Mouse (Mus musculus) forebrain, embryonic 16.5 days (tissue): Measurements from ENCODE around the gene Cep57l1. TPM values are rescaled to one million over a fixed set of nuclear protein-coding genes. Genes with fewer than 3 reads are reported as not detected.
A peak's percentile ranks its signal among the peaks of the same experiment; 100 is the strongest.

ENCODE experiments used
- ATAC-seq: fragments of 200-750 bp; cut with Nextera tagmentation; 2 replicates; pipeline ENCODE4 v1.8.0; 2017; ENCODE audit warnings: mild to moderate bottlenecking, moderate library complexity
- H3K27ac ChIP-seq: fragments of 300-500 bp; sonication (generic); 2 replicates; pipeline ENCODE4 v1.5.1; 2014; ENCODE audit warnings: low read length, control low read depth
- H3K27me3 ChIP-seq: fragments of 300-500 bp; sonication (generic); replicated peaks from 2 replicates; pipeline ENCODE4 v1.6.1; 2014; ENCODE audit warnings: low read length; ENCODE audit not compliant: control insufficient read depth, insufficient read depth
- H3K36me3 ChIP-seq: fragments of 300-500 bp; sonication (generic); 2 replicates; pipeline ENCODE4 v1.6.1; 2014; ENCODE audit not compliant: control insufficient read depth, insufficient read depth
- H3K4me1 ChIP-seq: fragments of 300-500 bp; sonication (generic); replicated peaks from 2 replicates; pipeline ENCODE4 v1.6.1; 2014; ENCODE audit warnings: low read length; ENCODE audit not compliant: control insufficient read depth, insufficient read depth
- H3K4me2 ChIP-seq: fragments of 300-500 bp; sonication (generic); 2 replicates; pipeline ENCODE4 v1.6.1; 2014; ENCODE audit warnings: mild to moderate bottlenecking, low read length, control low read depth
- H3K4me3 ChIP-seq: fragments of 300-500 bp; sonication (generic); replicated peaks from 2 replicates; pipeline ENCODE4 v1.5.1; 2014; ENCODE audit warnings: mild to moderate bottlenecking, low read length, control low read depth
- H3K9ac ChIP-seq: fragments of 300-500 bp; sonication (generic); replicated peaks from 2 replicates; pipeline ENCODE4 v1.6.1; 2014; ENCODE audit warnings: low read depth, low read length, control low read depth
- H3K9me3 ChIP-seq: fragments of 300-500 bp; sonication (generic); 2 replicates; pipeline ENCODE4 v1.6.1; 2016; ENCODE audit warnings: low read length; ENCODE audit not compliant: control insufficient read depth
- WGBS: fragments of 180-500 bp; shearing (Covaris S2); extraction: QIAGEN DNeasy Blood & Tissue Kit; methylation state at CpG from one replicate; pipeline ENCODE4 v1.1.7; 2014; 5-methylcytosine and 5-hydroxymethylcytosine counted together
- polyA plus RNA-seq: library from polyadenylated mRNA; unstranded; fragments of >200 nt; fragmentation: Nextera tagmentation; extraction: Ambion mirVana; gene quantifications from 2 replicates; pipeline ENCODE4 v1.2.1, GENCODE M21; 2015

Cep57l1 gene
- polyA plus RNA-seq, 1 experiment from 2014 or later = 19.5 TPM

DNA sequence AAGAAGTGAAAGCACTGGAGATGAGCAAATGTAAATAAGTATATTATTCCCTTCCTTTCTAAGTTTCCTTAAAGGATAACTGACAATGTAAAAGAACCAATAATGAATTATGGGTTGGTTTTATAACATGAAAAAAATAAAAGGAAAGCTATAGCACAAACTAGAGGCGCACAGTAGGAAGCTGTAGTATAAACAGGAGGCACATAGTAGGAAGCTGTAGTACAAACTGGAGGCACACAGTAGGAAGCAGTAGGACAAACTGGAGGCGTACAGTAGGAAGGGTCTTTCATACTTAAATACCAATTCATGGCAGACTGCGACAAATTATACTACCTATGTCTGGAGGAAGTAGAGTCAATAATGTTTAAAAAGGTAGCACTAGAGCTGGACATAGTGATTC, 76.5 kb downstream of the Cep57l1 start:
- H3K4me1 ChIP-seq = no peaks in the 10 kb centered on the region
- no peaks in the 10 kb centered on the region for H3K27me3 ChIP-seq
- no peak overlapping the region for H3K27ac ChIP-seq
- WGBS = 96% methylated on average over 3 of the region's 3 CpGs
- H3K4me2 ChIP-seq = no peak overlapping the region
- no peaks in the 10 kb centered on the region for H3K9me3 ChIP-seq
- no peaks in the 10 kb centered on the region; the same call in 1 of the 2 replicates for H3K36me3 ChIP-seq
- H3K9ac ChIP-seq = no peak overlapping the region
- no peak overlapping the region for H3K4me3 ChIP-seq
- ATAC-seq = no peak

DNA sequence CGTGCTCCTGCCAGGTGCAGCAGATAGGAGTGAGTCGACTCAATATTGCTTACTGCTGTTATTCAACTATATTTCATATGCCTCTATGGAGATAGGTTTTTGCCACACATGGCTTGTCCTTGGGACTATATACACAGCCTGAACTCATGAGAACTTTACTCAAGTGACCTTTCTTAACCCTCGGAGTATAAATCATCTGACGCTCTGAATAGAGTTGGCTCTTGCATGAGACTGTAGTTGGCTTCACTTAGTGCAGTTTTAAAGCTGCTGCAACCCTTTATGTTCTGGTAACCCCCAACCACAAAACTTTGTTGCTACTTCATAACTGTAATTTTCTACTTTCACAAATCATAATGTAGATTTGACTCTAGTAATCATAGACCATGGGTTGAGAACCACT, 77.7 kb downstream of the Cep57l1 start:
- Histone ChIP-seq H3K36me3 (peaks cover 3% of the 10 kb centered on the region), H3K4me1 (no peaks in the 10 kb centered on the region), H3K4me3 (no peak overlapping the region), H3K4me2 (no peak overlapping the region), H3K27ac (no peak overlapping the region), H3K27me3 (no peaks in the 10 kb centered on the region), H3K9ac (no peak overlapping the region), H3K9me3 (peaks cover 2% of the 10 kb centered on the region; the same call in 1 of the 2 replicates)
- WGBS = 90% methylated on average over 4 of the region's 4 CpGs
- no peak for ATAC-seq

DNA sequence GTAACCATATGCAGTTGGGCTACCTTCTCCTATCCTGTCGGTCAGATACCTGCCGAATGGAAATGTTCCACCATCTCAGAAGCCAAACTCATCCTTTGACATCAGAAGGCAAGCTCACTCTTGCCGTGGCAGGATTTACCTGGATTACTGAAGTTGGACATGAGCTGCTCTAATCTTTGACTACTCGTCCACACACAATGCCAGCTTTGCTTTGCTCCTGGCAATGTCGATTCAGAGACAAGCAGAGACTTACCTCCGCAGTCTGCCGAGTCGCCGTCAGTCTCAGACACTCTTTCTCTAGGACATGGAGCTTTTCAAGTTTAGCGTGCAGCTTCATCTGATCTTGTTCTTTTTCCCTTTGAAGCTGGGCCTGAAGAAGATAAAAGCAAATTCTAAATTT, 78.9 kb downstream of the Cep57l1 start:
- no peak for ATAC-seq
- Histone ChIP-seq H3K27ac (no peak overlapping the region), H3K9me3 (peaks cover 2% of the 10 kb centered on the region; the same call in 1 of the 2 replicates), H3K4me3 (no peak overlapping the region), H3K4me1 (no peaks in the 10 kb centered on the region), H3K27me3 (no peaks in the 10 kb centered on the region), H3K4me2 (no peak overlapping the region), H3K36me3 (peaks cover 3% of the 10 kb centered on the region), H3K9ac (no peak overlapping the region)
- WGBS = 95% methylated on average over 10 of the region's 10 CpGs

DNA sequence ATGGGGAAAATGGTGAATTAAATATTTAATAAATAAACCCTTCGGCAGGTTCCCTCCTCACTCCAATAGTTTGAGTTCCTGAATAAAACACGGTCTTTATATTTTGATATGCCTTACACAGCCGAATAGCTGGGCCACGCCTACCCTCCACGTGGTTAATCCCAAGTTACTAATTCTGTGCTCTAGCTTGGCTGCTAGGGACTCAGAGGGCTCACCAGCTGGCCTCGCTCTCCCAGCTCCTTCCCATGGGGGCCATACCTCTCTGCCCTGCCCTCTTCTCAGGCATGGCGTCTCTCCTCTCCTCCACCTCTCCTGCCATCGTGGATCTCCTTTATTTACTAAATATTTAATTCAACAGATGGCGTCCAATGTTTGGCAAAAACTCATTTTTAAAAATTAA, 83.5 kb downstream of the Cep57l1 start:
- peaks cover 3% of the 10 kb centered on the region for H3K36me3 ChIP-seq
- H3K27ac ChIP-seq = no peak overlapping the region
- peaks cover 2% of the 10 kb centered on the region; the same call in 1 of the 2 replicates for H3K9me3 ChIP-seq
- WGBS = 89% methylated on average over 9 of the region's 9 CpGs
- no peak overlapping the region for H3K4me2 ChIP-seq
- H3K27me3 ChIP-seq = no peaks in the 10 kb centered on the region
- no peak for ATAC-seq
- H3K4me1 ChIP-seq = no peaks in the 10 kb centered on the region
- H3K9ac ChIP-seq = no peak overlapping the region
- H3K4me3 ChIP-seq = no peak overlapping the region

DNA sequence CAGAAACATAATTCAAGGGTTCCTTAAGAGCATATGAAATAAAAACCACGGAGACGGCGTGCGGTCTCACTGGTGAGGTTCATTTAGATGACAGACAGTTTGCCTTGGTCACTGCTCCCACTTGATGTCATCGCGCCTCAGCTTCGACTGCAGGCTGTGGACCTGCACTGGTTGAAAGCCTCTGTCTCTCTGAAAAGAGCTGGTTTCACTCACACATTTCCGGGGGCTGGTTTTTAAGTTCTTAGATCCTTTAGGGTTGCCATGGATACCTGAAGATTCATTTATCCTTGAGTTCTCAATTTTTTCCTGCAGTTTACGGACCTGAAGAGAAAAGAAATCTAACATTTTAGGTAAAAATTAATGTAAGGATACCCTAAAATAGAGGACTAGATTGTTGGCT, 90.1 kb downstream of the Cep57l1 start:
- 69% methylated on average over 9 of the region's 9 CpGs for WGBS
- peaks cover 7% of the 10 kb centered on the region; the same call in 1 of the 2 replicates for H3K4me1 ChIP-seq
- H3K9me3 ChIP-seq = no peaks in the 10 kb centered on the region
- no peak overlapping the region for H3K9ac ChIP-seq
- no peak overlapping the region for H3K4me2 ChIP-seq
- no peak overlapping the region for H3K4me3 ChIP-seq
- no peaks in the 10 kb centered on the region for H3K27me3 ChIP-seq
- ATAC-seq = no peak
- no peaks in the 10 kb centered on the region for H3K36me3 ChIP-seq
- no peak overlapping the region for H3K27ac ChIP-seq

DNA sequence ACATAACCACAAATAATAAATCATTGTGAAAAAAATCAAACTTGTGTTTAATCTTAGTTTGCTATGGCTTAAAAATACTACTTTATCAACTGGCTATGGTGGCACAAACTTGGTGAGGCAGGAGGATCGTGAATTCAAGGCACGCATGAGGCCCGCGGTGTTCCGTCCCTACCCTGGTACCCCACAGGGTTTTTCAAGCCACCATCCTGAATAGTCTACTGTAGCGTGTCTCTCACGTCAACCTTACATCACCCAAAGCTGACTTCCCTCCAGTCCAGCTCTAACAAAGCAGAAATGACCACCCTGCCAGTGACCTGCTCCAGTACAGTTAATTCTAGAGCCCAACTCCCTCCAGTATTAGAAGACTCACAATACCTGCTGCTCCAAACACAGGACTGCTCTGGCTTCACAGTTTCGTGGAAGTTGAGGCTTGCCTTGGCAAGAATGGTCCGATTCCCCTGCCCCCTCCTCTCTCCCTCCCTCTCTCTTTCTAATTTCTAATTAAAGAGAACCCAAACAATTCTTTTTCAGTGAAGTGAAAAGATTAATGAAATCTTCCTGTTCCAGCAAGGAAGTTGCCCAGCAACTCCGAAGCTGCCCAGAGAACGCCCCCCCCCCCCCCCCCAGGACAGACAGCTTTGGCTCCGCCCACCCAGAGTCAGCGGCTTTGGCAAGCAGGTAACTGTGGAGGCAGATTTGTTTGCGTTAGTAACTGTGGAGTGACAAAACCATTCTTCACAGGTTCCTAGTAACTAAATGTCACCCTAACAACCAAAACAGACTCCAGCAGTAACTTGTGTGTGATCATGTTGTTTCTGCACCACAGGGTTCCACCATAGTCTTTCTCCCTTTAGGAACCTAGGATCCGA, 93.4 kb downstream of the Cep57l1 start, which contains the start of gene Ccdc162:
Gene Ccdc162, minus strand, starts transcription at position 606 of the 869 bp plus-strand sequence.
- Histone ChIP-seq H3K9ac (no peak within 1 kb of the TSS), H3K27ac (no peak within 1 kb of the TSS), H3K36me3 (no peaks in the 10 kb centered on the region), H3K4me3 (no peak within 1 kb of the TSS), H3K4me1 (peaks cover 7% of the 10 kb centered on the region; the same call in 1 of the 2 replicates), H3K27me3 (no peaks in the 10 kb centered on the region), H3K9me3 (no peaks in the 10 kb centered on the region), H3K4me2 (peak within 1 kb of the TSS; percentile 16)
- peak; percentile 61 for ATAC-seq
- WGBS = 25% methylated on average over 15 of the region's 15 CpGs

DNA sequence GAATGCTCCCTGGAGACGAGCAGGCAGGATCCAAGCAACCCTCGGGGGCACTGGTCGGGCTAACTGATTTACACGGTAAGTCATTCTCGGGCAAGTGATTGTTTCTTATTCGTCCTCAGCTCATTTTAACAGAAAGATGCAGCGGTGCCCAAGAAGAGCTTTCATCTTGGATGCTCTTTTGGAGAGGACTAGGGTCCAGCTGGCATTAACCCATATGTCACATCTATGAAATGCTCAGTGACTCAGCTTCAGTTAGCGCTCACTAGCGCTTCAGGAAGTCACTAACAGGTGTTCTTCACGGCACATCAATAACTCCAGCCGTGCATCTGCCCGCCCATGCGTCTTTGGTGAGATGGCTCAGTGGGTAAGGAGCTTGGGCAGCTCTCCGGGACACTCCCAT, 94.1 kb downstream of the Cep57l1 start:
- Histone ChIP-seq H3K27ac (no peak overlapping the region), H3K27me3 (no peaks in the 10 kb centered on the region), H3K36me3 (no peaks in the 10 kb centered on the region), H3K9ac (no peak overlapping the region), H3K4me3 (no peak overlapping the region), H3K4me2 (no peak overlapping the region), H3K4me1 (peaks cover 7% of the 10 kb centered on the region; the same call in 1 of the 2 replicates), H3K9me3 (no peaks in the 10 kb centered on the region)
- ATAC-seq = no peak
- WGBS = 84% methylated on average over 14 of the region's 14 CpGs

DNA sequence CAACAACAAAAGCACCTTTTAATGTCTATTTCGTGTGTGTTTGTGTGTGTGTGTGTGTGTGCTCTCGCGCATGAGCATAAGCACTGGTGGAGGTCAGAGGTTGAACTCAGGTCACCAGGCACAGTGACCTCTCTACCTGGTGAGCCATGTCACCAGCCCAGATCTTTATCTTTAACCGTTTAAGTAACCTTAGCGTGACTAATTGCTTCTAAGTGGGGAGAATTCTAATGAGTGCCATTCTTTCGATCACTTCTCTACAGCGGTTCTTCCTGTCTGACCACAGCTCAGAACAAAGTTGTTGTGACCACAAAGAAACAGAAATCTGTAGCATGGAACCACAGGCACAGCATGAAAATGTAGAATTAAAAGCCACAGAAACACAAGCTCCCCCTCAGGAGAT, 98.2 kb downstream of the Cep57l1 start:
- no peaks in the 10 kb centered on the region for H3K9me3 ChIP-seq
- no peaks in the 10 kb centered on the region for H3K27me3 ChIP-seq
- no peak overlapping the region for H3K4me3 ChIP-seq
- no peak overlapping the region for H3K9ac ChIP-seq
- WGBS = 57% methylated on average over 7 of the region's 7 CpGs
- no peak for ATAC-seq
- H3K4me1 ChIP-seq = peaks cover 6% of the 10 kb centered on the region; the same call in 1 of the 2 replicates
- H3K27ac ChIP-seq = no peak overlapping the region
- H3K4me2 ChIP-seq = no peak overlapping the region
- no peaks in the 10 kb centered on the region for H3K36me3 ChIP-seq

DNA sequence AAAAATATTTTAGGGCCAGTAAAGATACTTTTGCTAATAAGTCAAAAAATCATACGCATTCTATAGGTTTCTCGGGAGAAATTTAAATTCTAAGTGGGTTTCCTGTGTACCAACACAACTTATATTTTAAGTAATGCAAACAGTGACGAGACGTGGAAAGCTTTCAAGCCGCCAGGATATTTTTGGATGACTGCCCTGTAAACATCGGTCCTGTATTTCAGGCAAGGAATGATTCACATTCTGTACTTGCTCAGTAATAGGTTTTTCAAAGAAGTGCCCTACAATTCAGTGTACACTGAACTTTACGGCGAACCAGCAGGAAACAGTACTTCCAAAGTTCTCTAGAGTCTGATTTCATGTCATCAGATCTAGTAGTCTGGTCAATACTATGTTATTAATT, 98.9 kb downstream of the Cep57l1 start:
- no peak for ATAC-seq
- 70% methylated on average over 8 of the region's 8 CpGs for WGBS

More for the DNA sequence above, 98.9 kb downstream of the Cep57l1 start:
- no peaks in the 10 kb centered on the region for H3K4me1 ChIP-seq
- no peak overlapping the region for H3K9ac ChIP-seq
- H3K27me3 ChIP-seq = no peaks in the 10 kb centered on the region
- no peak overlapping the region for H3K4me2 ChIP-seq
- no peak overlapping the region for H3K27ac ChIP-seq
- H3K36me3 ChIP-seq = no peaks in the 10 kb centered on the region
- H3K4me3 ChIP-seq = no peak overlapping the region
- no peaks in the 10 kb centered on the region for H3K9me3 ChIP-seq
